Mouse (Mus musculus) CH12.LX (cell line): ENCODE measurements around the gene Iqca. TPM values are rescaled to one million over a fixed set of nuclear protein-coding genes. Genes with fewer than 3 reads are reported as not detected.

ENCODE experiments used
- DNase-seq: peaks from one replicate; pipeline ENCODE4 v3.0.0-alpha.2; 2013; ENCODE audit errors: extremely low read depth
- H3K27ac ChIP-seq: 2 replicates; pipeline ENCODE4 v1.5.1; 2012; ENCODE audit warnings: low read depth, mild to moderate bottlenecking, control low read depth, moderate library complexity; ENCODE audit not compliant: insufficient read depth
- H3K27me3 ChIP-seq: replicated peaks from 2 replicates; pipeline ENCODE3; 2012; ENCODE audit warnings: inconsistent platforms
- H3K36me3 ChIP-seq, 2 experiments: replicated peaks in 1 of 2; 2 replicates each; pipeline versions ENCODE3 to v1.6.1; 2012; ENCODE audit warnings: inconsistent platforms in 1 of 2, low read length in 1 of 2, mild to moderate bottlenecking in 1 of 2, mixed read lengths in 1 of 2, moderate library complexity in 1 of 2; ENCODE audit not compliant: control insufficient read depth in 1 of 2, insufficient read depth in 1 of 2
- H3K4me1 ChIP-seq, 2 experiments: 2 replicates each; pipeline ENCODE4 v1.6.1; 2012; ENCODE audit warnings: inconsistent platforms in 1 of 2, moderate library complexity in 1 of 2; ENCODE audit not compliant: insufficient read depth in 2 of 2, control insufficient read depth in 1 of 2
- H3K4me2 ChIP-seq: 2 replicates; pipeline ENCODE4 v1.6.1; 2012; ENCODE audit warnings: low read depth, mild to moderate bottlenecking, control low read depth; ENCODE audit not compliant: poor library complexity, insufficient read depth, severe bottlenecking
- H3K4me3 ChIP-seq, 3 experiments: fragments of 150-350 bp in 1 of 3; sonication (generic) in 1 of 3; replicated peaks in 1 of 3; 2 replicates each; pipeline versions ENCODE3 to v1.5.1; 2011 to 2012; ENCODE audit warnings: low read depth in 2 of 3, low read length in 2 of 3, mild to moderate bottlenecking in 2 of 3, moderate library complexity in 2 of 3, control low read depth in 1 of 3, improper control_type of control experiment in 1 of 3, inconsistent platforms in 1 of 3, mixed read lengths in 1 of 3; ENCODE audit not compliant: poor library complexity in 1 of 3
- H3K79me2 ChIP-seq: replicated peaks from 2 replicates; pipeline ENCODE4 v1.6.1; 2012; ENCODE audit warnings: mild to moderate bottlenecking, moderate library complexity; ENCODE audit not compliant: control insufficient read depth, poor library complexity, insufficient read depth, severe bottlenecking; ENCODE audit errors: extremely low read depth
- H3K9ac ChIP-seq: 2 replicates; pipeline ENCODE4 v1.6.1; 2012; ENCODE audit warnings: low read depth, mild to moderate bottlenecking, control low read depth, moderate library complexity; ENCODE audit not compliant: insufficient read depth
- H3K9me3 ChIP-seq: replicated peaks from 2 replicates; pipeline ENCODE3; 2012; ENCODE audit warnings: low read length, inconsistent platforms, mixed read lengths
- BHLHE40 ChIP-seq: IDR thresholded peaks from 2 replicates; pipeline ENCODE4 v1.6.1; 2011; ENCODE audit warnings: mild to moderate bottlenecking, low read depth, low read length, improper control_type of control experiment
- CHD1 ChIP-seq: IDR thresholded peaks from 2 replicates; pipeline ENCODE4 v1.6.1; 2012; ENCODE audit warnings: low read depth, low read length, improper control_type of control experiment, inconsistent platforms
- CHD2 ChIP-seq: IDR thresholded peaks from 2 replicates; pipeline ENCODE4 v1.6.1; 2011; ENCODE audit warnings: low read length, improper control_type of control experiment
- E2F4 ChIP-seq: IDR thresholded peaks from 2 replicates; pipeline ENCODE4 v1.6.1; 2011; ENCODE audit warnings: low read depth, low read length, improper control_type of control experiment; ENCODE audit not compliant: insufficient replicate concordance
- ELF1 ChIP-seq: IDR thresholded peaks from 2 replicates; pipeline ENCODE4 v1.6.1; 2014; ENCODE audit warnings: low read depth, mild to moderate bottlenecking, inconsistent platforms, low read length, improper control_type of control experiment
- EP300 ChIP-seq: IDR thresholded peaks from 2 replicates; pipeline ENCODE4 v1.6.1; 2011; ENCODE audit warnings: low read length, improper control_type of control experiment
- HCFC1 ChIP-seq: IDR thresholded peaks from 2 replicates; pipeline ENCODE4 v1.6.1; 2012; ENCODE audit warnings: low read depth, mild to moderate bottlenecking, inconsistent platforms, low read length, improper control_type of control experiment
- IRF4 ChIP-seq: IDR thresholded peaks from 2 replicates; pipeline ENCODE4 v1.6.1; 2014; ENCODE audit warnings: low read depth, mild to moderate bottlenecking, inconsistent platforms, low read length, improper control_type of control experiment
- KAT2A ChIP-seq: IDR thresholded peaks from 2 replicates; pipeline ENCODE4 v1.6.1; 2012; ENCODE audit warnings: low read length, improper control_type of control experiment, inconsistent platforms; ENCODE audit not compliant: insufficient replicate concordance
- MAFK ChIP-seq: IDR thresholded peaks from 2 replicates; pipeline ENCODE4 v1.6.1; 2011; ENCODE audit warnings: low read length, improper control_type of control experiment; ENCODE audit not compliant: insufficient replicate concordance
- MAX ChIP-seq: IDR thresholded peaks from 2 replicates; pipeline ENCODE4 v1.6.1; 2011; ENCODE audit warnings: low read length, improper control_type of control experiment
- MAZ ChIP-seq: IDR thresholded peaks from 2 replicates; pipeline ENCODE4 v1.6.1; 2012; ENCODE audit warnings: low read depth, mild to moderate bottlenecking, inconsistent platforms, low read length, improper control_type of control experiment, moderate library complexity
- MEF2A ChIP-seq: IDR thresholded peaks from 2 replicates; pipeline ENCODE4 v1.6.1; 2014; ENCODE audit warnings: low read depth, mild to moderate bottlenecking, inconsistent platforms, low read length, improper control_type of control experiment, borderline replicate concordance
- MXI1 ChIP-seq: IDR thresholded peaks from 2 replicates; pipeline ENCODE4 v1.6.1; 2011; ENCODE audit warnings: mild to moderate bottlenecking, low read depth, low read length, improper control_type of control experiment
- MYC ChIP-seq: IDR thresholded peaks from 2 replicates; pipeline ENCODE4 v1.6.1; 2011; ENCODE audit warnings: low read depth, mild to moderate bottlenecking, improper control_type of control experiment, low read length
- NRF1 ChIP-seq: IDR thresholded peaks from 2 replicates; pipeline ENCODE4 v1.6.1; 2014; ENCODE audit warnings: low read depth, mild to moderate bottlenecking, inconsistent platforms, low read length, improper control_type of control experiment, moderate library complexity
- PAX5 ChIP-seq: IDR thresholded peaks from 2 replicates; pipeline ENCODE4 v1.6.1; 2012; ENCODE audit warnings: low read length, inconsistent platforms, mixed read lengths
- POLR2A ChIP-seq: IDR thresholded peaks from 2 replicates; pipeline ENCODE4 v1.6.1; 2011; ENCODE audit warnings: low read depth, mild to moderate bottlenecking, improper control_type of control experiment, low read length
- POLR2AphosphoS2 ChIP-seq: IDR thresholded peaks from 2 replicates; pipeline ENCODE4 v1.6.1; 2011; ENCODE audit warnings: low read depth, low read length, improper control_type of control experiment
- TBP ChIP-seq: conservative IDR thresholded peaks from 2 replicates; pipeline ENCODE4 v1.6.1; 2011; ENCODE audit warnings: low read depth, low read length, improper control_type of control experiment
- UBTF ChIP-seq: IDR thresholded peaks from 2 replicates; pipeline ENCODE4 v1.6.1; 2012; ENCODE audit warnings: low read depth, mild to moderate bottlenecking, inconsistent platforms, low read length, improper control_type of control experiment, moderate library complexity
- USF1 ChIP-seq: IDR thresholded peaks from 2 replicates; pipeline ENCODE4 v1.6.1; 2014; ENCODE audit warnings: low read depth, mild to moderate bottlenecking, inconsistent platforms, low read length, improper control_type of control experiment
- ZC3H11A ChIP-seq: IDR thresholded peaks from 2 replicates; pipeline ENCODE4 v1.6.1; 2012; ENCODE audit warnings: low read depth, mild to moderate bottlenecking, inconsistent platforms, low read length, improper control_type of control experiment
- ZKSCAN1 ChIP-seq: IDR thresholded peaks from 2 replicates; pipeline ENCODE4 v1.6.1; 2012; ENCODE audit warnings: low read depth, inconsistent platforms, low read length, improper control_type of control experiment, borderline replicate concordance
- ZMIZ1 ChIP-seq: IDR thresholded peaks from 2 replicates; pipeline ENCODE4 v1.6.1; 2012; ENCODE audit warnings: low read depth, mild to moderate bottlenecking, inconsistent platforms, low read length, improper control_type of control experiment
- dilution Hi-C: fragments of 300-500 bp; cut with MboI; formaldehyde crosslinking; loops from 2 replicates; pipeline ENCODE4 v1.14.3; 2020; ENCODE audit warnings: low sequenced_read_pairs; ENCODE audit not compliant: extremely low pct_unique_long_range_greater_than_20kb, extremely low pct_ligation_motif_present
- in situ Hi-C: fragments of 300-500 bp; cut with MboI; formaldehyde crosslinking; loops from 3 replicates; pipeline ENCODE4 v1.14.3; 2019; ENCODE audit warnings: low sequenced_read_pairs, low pct_ligation_motif_present, low pct_unique_long_range_greater_than_20kb, mixed read lengths
- polyA plus RNA-seq: library from polyadenylated mRNA; unstranded; fragments of >175 nt; gene quantifications from 2 replicates; pipeline ENCODE4 v1.2.1, GENCODE M21; 2012; ENCODE audit warnings: low read depth; ENCODE audit not compliant: insufficient read length
- total RNA-seq, 2 experiments: library from RNA; depleted of rRNA; stranded (reverse); fragments of 300-350 nt in 1 of 2; fragments of >200 nt in 1 of 2; gene quantifications; 2 replicates each; pipeline ENCODE4 v1.2.3; 2012 to 2014

Iqca gene
- total and polyA plus RNA-seq, 3 experiments, result 0.19 TPM; not detected in 2

GRCm38 (mm10) chr1:90060054-90060453, 93.1 kb downstream of the Iqca start:
- no peak overlapping the region for H3K9ac ChIP-seq
- dilution Hi-C loops, result no loop called here
- no peaks in the 10 kb centered on the region for H3K27me3 ChIP-seq
- TF ChIP-seq ELF1, result no peak
- TF ChIP-seq POLR2A, result no peak
- no peak for TF ChIP-seq TBP
- no peak for TF ChIP-seq CHD1
- TF ChIP-seq EP300, result no peak
- no peak for TF ChIP-seq KAT2A
- TF ChIP-seq ZMIZ1, result no peak
- TF ChIP-seq MAZ, result no peak
- no peak for TF ChIP-seq BHLHE40
- H3K36me3 ChIP-seq, result no peaks in the 10 kb centered on the region
- H3K27ac ChIP-seq, result no peak overlapping the region
- H3K79me2 ChIP-seq, result no peaks in the 10 kb centered on the region
- no peaks in the 10 kb centered on the region for H3K4me1 ChIP-seq
- in situ Hi-C loops, result loop anchor here (5.0 kb wide), 3 partner anchors 142 to 532 kb away; partner anchors contain the start of gene Ackr3
- H3K9me3 ChIP-seq, result peaks cover 9% of the 10 kb centered on the region
- no peak overlapping the region for H3K4me3 ChIP-seq
- H3K4me2 ChIP-seq, result no peak overlapping the region
- no peak for DNase-seq

- H3K4me2 ChIP-seq, result no peak overlapping the region
- H3K27me3 ChIP-seq, result peaks cover 9% of the 10 kb centered on the region
- H3K27ac ChIP-seq, result no peak overlapping the region
- in situ Hi-C loops, result no loop called here
- dilution Hi-C loops, result no loop called here
- TF ChIP-seq UBTF, result no peak
- no peak for TF ChIP-seq ZMIZ1
- no peak for TF ChIP-seq ZC3H11A
- no peak for TF ChIP-seq POLR2AphosphoS2
- TF ChIP-seq TBP, result no peak
- no peak for TF ChIP-seq MAZ
- TF ChIP-seq HCFC1, result no peak
- TF ChIP-seq E2F4, result no peak
- TF ChIP-seq MAX, result no peak
- no peak for TF ChIP-seq NRF1
- TF ChIP-seq CHD2, result no peak
- TF ChIP-seq IRF4, result no peak
- TF ChIP-seq ZKSCAN1, result no peak
- no peak for TF ChIP-seq MEF2A
- TF ChIP-seq MXI1, result no peak
- TF ChIP-seq MAFK, result no peak
- TF ChIP-seq USF1, result no peak
- TF ChIP-seq PAX5, result no peak
- TF ChIP-seq MYC, result no peak
- no peaks in the 10 kb centered on the region for H3K79me2 ChIP-seq
- DNase-seq, result no peak
- H3K9ac ChIP-seq, result no peak overlapping the region
- no peaks in the 10 kb centered on the region for H3K36me3 ChIP-seq
- no peaks in the 10 kb centered on the region for H3K4me1 ChIP-seq
- H3K4me3 ChIP-seq, result no peak overlapping the region
- peaks cover 7% of the 10 kb centered on the region for H3K9me3 ChIP-seq
Observed at GRCm38 (mm10) chr1:90054991-90055390, 98.2 kb downstream of the Iqca start.
